Mouse (Mus musculus): ENCODE results near the gene Tti1. TPM values are rescaled to one million over a fixed set of nuclear protein-coding genes. Genes with fewer than 3 reads are reported as not detected.

Gene Tti1
- total RNA-seq, 1 experiment from 2014 or later = 20.9 TPM

GRCm38 (mm10) chr2:158039662-158040061 lies 11.4 kb upstream of the Tti1 start:
- no peak for DNase-seq

- no peak for DNase-seq
Observed at GRCm38 (mm10) chr2:158037571-158037970, 9.3 kb upstream of the Tti1 start.

GRCm38 (mm10) chr2:158036953-158037352 lies 8.7 kb upstream of the Tti1 start:
- no peak for DNase-seq

- DNase-seq = no peak
Observed at GRCm38 (mm10) chr2:158036408-158036807, 8.2 kb upstream of the Tti1 start.

GRCm38 (mm10) chr2:158035813-158036212 lies 7.6 kb upstream of the Tti1 start:
- DNase-seq = no peak

GRCm38 (mm10) chr2:158030007-158030406 lies 1.8 kb upstream of the Tti1 start:
- no peak for DNase-seq

GRCm38 (mm10) chr2:158027855-158028353 lies 329 bp downstream of the Tti1 start:
- no peak for DNase-seq

GRCm38 (mm10) chr2:158017330-158017729 lies 10.9 kb downstream of the Tti1 start:
- DNase-seq = peak; percentile 9

- DNase-seq = no peak
Observed at GRCm38 (mm10) chr2:158012608-158013007, 15.6 kb downstream of the Tti1 start.

GRCm38 (mm10) chr2:158009373-158009772 lies 18.9 kb downstream of the Tti1 start:
- DNase-seq = no peak

GRCm38 (mm10) chr2:158005641-158006040 lies 22.6 kb downstream of the Tti1 start:
- DNase-seq = no peak

- no peak for DNase-seq
Observed at GRCm38 (mm10) chr2:158004620-158005019, 23.6 kb downstream of the Tti1 start.

GRCm38 (mm10) chr2:157998817-157999216 lies 29.4 kb downstream of the Tti1 start:
- DNase-seq = no peak

- no peak for DNase-seq
Observed at GRCm38 (mm10) chr2:157992501-157992900, 35.7 kb downstream of the Tti1 start.

GRCm38 (mm10) chr2:157991026-157991425 lies 37.2 kb downstream of the Tti1 start:
- no peak for DNase-seq

- DNase-seq = peak; percentile 31
Observed at GRCm38 (mm10) chr2:157989946-157990345, 38.3 kb downstream of the Tti1 start.

- DNase-seq = no peak
Observed at GRCm38 (mm10) chr2:157988416-157989190, 39.6 kb downstream of the Tti1 start.

- no peak for DNase-seq
Observed at GRCm38 (mm10) chr2:157986235-157986634, 42.0 kb downstream of the Tti1 start.

- DNase-seq = no peak
Observed at GRCm38 (mm10) chr2:157985611-157986010, 42.6 kb downstream of the Tti1 start.

GRCm38 (mm10) chr2:157983276-157983675 lies 45.0 kb downstream of the Tti1 start:
- DNase-seq = no peak

- DNase-seq = no peak
Observed at GRCm38 (mm10) chr2:157982727-157983126, 45.5 kb downstream of the Tti1 start.

- DNase-seq = no peak
Observed at GRCm38 (mm10) chr2:157979241-157979640, 49.0 kb downstream of the Tti1 start.

- no peak for DNase-seq
Observed at GRCm38 (mm10) chr2:157975595-157975994, 52.6 kb downstream of the Tti1 start.

All from adrenal gland, postnatal 14 days (tissue).